Mouse (Mus musculus): ENCODE measurements around the gene Xlr3b.
"Not testable (repeated sequence)": the region's sequence is repeated elsewhere in the genome, so short reads cannot be mapped to it uniquely, and the experiment has no call there.

The Xlr3b gene

GRCm38 (mm10) chrX:73191934-73192333 lies at the start of gene Xlr3b:
Gene Xlr3b, plus strand, starts transcription at chrX:73192207.
- DNase-seq: peak in 1 of 2 experiments; percentile 22

GRCm38 (mm10) chrX:73143218-73143618 lies 48.8 kb upstream of the Xlr3b start:
- DNase-seq: not testable (repeated sequence)

- not testable (repeated sequence) for DNase-seq
Observed at GRCm38 (mm10) chrX:73148496-73148895, 43.5 kb upstream of the Xlr3b start, which contains the start of gene Xlr5b. Gene Xlr5b, plus strand, starts transcription at chrX:73148796.

GRCm38 (mm10) chrX:73149350-73149749 lies 42.7 kb upstream of the Xlr3b start, which contains the start of gene DXBay18:
Gene DXBay18, minus strand, starts transcription at chrX:73149450.
- DNase-seq: not testable (repeated sequence)

- DNase-seq: not testable (repeated sequence)
Observed at GRCm38 (mm10) chrX:73176889-73177288, 15.1 kb upstream of the Xlr3b start, which contains the start of gene Spin2d. Gene Spin2d, minus strand, starts transcription at chrX:73176989.

- not testable (repeated sequence) for DNase-seq
Observed at GRCm38 (mm10) chrX:73213819-73214564, 22.0 kb downstream of the Xlr3b start, which contains the start of gene Xlr4b. Gene Xlr4b, plus strand, starts transcription at chrX:73214333.

GRCm38 (mm10) chrX:73225365-73225764 lies 33.4 kb downstream of the Xlr3b start:
- DNase-seq: no peak

GRCm38 (mm10) chrX:73227914-73228605 lies 36.1 kb downstream of the Xlr3b start, which contains the start of gene F8a:
Gene F8a, plus strand, starts transcription at chrX:73228291.
- DNase-seq: peak; percentile 74 to 76

- DNase-seq: peak; percentile 50 to 53
Observed at GRCm38 (mm10) chrX:73228606-73229214, 36.7 kb downstream of the Xlr3b start.

GRCm38 (mm10) chrX:73229288-73229687 lies 37.3 kb downstream of the Xlr3b start:
- DNase-seq: no peak

- DNase-seq: not testable (repeated sequence)
Observed at GRCm38 (mm10) chrX:73242821-73243325, 50.9 kb downstream of the Xlr3b start, which contains the start of gene Xlr4c. Gene Xlr4c, minus strand, starts transcription at chrX:73243130.
